Mouse (Mus musculus): ENCODE data around the gene Atp13a4.
A peak's percentile ranks its signal among the peaks of the same experiment; 100 is the strongest.

Gene Atp13a4

DNA sequence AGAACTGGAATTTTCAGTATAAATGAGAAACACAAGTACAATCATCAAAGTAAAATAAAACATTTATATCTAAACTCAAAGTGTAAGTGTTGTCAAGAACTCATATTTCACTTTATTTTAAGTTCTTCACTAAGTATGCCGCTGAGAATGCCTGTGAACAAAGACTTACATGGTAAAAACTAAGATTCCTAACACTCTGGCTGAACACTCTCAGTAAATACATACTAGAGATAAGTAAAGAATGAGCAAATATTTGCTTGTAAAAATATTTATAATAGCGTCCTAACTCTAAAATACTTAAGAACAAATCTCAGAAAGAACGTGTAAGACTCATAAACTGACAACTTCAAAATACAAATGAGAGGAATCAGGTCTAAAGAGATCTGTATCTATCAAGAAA lies 80.9 kb downstream of the Atp13a4 start:
- DNase-seq: no peak

DNA sequence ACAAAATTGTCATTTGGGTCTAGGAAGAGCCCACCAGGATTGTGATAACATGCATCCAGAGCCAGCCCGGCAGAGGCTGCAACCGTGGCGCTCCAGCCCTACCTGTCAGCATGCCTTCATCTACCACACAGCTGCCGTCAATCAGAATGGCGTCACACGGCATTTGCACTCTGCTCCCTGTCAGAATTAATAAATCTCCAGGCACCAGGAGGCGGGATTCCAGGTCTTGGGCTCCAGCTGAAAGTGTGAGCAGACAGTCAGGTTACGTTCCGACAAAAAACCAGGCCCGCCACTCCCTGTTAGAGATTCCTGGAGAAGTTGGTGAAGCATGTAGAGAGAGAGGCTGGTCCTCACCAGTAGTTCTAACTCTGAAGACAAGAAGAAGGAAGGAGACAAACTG lies 85.3 kb downstream of the Atp13a4 start:
- DNase-seq: no peak

DNA sequence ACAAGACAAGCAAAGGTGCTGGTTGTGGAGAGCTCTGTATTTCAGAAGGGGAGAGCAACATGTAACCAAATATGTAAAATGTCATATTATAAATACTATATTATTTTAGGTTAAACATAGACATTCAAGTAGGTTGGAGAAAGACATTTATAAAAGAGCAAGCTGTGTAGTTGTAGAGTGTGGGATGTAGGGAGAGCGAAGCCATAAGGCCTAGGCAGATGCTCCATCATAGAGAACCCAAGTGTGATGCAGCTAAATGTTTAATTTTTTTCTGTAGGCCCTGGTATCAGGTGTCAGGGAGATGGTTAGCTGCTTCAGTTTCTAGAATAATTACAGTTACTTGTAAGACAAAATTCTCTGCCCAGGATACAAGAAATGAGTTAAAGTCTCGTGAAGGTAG lies 87.8 kb downstream of the Atp13a4 start:
- DNase-seq: no peak

DNA sequence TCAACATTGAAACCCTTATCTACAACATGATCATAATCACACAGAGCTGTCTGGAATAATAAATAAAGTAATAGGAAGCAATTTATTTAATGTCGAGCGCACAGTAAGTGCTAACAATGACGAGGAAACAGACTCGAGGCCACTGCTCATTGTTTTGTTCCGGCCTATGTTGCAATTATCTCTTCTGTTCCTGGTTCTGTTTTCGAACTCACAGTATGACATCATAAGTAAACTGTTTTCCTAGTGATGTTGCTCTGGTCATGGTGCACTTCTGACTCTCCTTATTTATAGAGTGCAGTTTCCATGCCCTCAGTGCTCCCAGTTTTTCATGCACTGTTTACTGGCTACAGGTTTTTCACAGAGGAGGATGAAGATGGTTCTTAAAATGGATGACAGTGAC lies 91.4 kb downstream of the Atp13a4 start:
- DNase-seq: no peak

DNA sequence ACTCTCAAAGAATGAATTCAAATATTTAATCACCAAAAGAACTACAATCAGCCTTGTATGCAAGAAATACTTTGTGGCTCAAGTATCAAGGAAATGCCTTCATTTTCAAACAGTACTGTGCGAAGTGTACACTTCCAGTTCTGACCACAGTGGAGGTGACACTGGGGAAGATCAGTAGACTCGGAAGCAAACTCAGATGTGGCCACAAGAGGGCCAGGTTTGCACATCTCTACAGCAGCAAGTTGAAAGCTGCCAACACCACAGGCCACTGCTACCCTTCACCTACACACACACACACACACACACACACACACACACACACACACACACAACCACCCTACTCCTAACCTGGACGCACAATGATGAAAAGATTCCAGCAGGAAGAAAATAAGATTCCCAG lies 93.0 kb downstream of the Atp13a4 start:
- DNase-seq: peak; percentile 59

DNA sequence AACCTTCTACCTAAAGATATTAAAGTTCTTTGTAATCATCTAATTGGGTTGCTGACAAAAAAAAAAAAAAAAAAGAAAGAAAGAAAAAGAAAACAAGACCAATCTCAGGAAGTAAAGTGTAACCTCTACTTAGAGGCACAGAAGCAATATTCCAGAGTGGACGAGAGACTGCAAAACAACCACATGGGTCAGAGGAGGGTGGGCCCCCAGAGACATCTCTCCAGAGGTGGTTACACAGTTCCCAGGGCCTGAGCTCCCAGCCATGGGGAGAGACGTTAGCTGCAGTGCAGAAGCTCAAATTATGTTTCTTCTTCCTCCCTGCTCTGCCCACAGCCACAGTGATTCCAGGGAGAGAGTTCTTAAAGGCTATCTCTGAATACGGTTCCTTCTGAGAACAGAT lies 102.5 kb downstream of the Atp13a4 start:
- DNase-seq: no peak

DNA sequence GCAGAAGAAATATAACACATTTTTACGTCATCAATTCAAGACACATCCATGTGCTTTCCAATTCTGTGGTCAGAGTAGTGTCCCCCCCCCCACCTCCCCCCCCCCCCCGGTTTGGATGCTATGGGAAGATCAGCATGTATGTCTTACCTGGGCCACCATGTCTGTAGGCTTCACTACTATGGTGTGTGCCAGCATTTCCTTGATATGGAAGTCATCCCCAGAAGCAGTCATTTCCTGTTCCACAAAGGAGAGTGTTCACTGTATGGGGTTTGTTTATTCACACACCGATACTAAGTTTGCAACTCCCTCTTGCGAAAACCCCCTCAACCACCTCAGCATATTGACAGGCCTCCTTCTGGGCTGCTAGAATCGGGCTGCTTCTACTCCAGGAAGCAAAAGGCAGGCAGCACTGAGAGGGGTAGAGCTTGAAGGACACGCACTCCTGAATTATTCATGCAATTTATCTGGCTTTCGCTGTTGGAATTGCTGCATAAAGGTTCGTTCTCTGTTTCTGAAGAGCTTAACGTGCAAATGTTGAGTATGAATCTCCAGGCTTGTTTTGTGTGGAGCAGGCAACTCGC lies 103.2 kb downstream of the Atp13a4 start:
- no peak for DNase-seq

DNA sequence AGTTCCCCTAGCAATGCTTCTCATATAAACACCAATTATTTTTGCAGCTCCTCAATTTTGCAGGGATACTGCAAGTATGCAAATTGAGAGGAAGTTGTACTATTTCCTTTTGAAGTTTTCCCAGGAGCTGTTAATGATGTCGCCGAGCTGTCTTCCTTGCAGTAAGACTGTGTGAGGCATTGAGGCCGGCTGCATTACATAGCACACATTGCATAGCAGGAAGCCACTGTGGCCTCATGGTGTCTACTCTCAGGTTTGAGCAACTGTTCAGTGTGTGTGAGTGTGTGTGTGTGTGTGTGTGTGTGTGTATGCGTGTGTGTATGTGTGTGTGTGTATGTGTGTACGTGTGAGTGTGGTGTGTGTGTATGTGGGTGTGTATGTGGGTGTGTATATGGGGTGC lies 106.6 kb downstream of the Atp13a4 start:
- DNase-seq: no peak

DNA sequence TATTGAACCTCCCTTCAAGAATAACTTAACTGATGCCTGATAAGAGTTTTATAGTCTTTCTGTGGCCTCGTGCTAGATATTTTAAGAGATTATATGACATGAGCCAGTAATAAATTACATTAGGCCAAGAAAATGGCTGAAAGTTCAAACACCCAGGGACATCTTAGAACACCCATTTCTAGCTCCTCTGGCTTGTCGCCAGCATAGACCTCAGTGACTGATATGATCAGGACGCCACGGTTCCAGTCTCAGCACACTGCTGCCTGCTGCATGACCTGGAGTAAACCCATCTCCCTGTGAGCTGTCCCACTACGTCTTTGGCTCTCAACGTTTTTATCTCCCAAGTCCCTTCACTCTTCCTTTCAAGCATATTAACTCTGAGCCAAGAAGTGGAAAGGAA lies 108.9 kb downstream of the Atp13a4 start:
- no peak for DNase-seq

DNA sequence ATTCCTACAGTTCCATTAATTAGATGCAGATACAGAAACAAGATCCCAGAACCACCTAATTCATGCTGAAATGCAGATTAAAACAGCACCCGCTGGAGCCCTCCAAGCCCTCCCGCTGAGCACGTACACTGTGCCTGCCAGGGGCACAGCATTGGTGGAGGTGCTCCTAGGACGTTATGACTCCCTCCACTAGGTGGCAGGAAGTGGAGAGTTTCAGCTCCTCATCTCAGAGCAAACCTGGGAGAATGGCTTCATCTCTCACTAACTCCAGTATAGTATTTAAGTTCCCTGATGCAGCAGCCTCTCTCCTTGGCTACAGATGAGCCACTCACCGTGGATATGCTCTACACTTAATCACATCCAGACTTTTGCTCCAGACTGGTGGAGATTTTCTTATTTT lies 110.0 kb downstream of the Atp13a4 start:
- peak; percentile 62 for DNase-seq

DNA sequence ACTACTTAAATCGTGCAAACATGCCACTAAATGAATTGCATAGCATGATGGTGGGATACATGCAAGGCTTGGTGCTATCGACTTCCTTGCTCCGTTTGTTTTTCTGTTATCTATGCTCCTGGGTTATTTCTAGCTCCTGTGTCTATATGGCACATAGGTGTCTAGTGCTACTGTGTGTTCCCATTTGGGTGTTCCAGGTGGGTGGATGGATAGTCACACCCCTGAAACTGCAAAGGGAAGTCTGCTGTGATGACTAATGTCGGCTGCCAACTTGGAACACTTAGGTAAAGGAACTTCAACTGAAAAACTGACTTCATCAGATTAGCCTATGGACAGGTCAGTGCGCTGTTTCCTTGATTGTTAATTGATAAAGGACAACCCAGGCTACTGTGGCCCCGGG lies 129.8 kb downstream of the Atp13a4 start:
- DNase-seq: no peak

DNA sequence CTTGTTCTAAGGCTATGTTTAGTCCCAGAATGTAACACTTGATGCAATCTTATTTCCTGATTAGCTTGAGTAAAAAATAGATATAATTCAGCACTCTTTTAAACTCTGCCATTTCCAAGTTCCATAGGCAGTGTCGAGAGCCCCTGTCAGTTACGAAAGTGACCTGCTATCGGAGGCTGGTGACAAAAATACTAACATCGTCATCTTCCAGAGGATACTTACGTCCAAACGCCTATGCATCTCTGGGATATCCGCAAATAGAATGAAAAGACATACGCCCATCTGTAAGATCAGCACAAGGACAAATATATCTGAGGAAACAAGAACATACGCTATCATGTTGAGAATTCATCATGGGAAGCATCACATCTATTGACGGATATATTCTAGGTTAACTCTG lies 137.3 kb downstream of the Atp13a4 start:
- no peak for DNase-seq

DNA sequence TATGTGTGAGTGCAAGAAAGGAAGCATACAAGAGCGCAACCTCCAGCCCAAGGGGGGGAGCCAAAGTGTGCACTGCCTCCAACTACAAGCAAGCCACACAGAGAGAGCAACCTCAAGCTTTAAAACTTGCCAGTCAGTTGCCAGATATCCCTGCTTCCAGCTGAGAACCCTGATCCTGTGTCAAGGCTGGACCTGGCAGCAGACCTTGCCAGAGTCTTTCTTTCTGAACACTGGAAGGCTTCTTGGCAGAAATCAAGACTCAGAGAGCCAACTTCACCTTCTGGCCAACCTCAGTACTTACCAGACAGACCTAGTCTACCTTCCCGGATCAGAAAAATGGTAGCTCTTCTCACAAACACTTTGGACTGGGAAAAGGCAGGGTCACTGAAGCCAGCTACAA lies 145.6 kb downstream of the Atp13a4 start:
- DNase-seq: no peak

DNA sequence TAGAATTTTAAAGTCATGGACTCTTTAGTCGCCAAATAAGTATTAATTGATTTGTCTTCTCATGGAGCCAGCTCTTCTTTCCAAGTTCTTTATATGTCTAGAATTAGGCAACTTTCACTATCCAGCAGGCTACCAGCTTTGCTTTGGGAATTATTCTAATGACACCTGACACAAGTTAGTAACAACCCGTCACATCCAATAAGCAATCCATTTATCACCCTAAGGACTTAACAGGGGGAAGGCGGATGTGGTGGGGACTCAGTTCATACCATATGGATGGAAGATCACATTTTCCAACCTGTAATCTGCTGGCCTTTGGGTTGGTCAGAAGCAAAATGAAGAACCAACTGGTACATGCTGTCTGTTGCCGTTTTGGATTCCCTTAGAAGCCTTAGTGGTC lies 159.9 kb downstream of the Atp13a4 start:
- DNase-seq: no peak

DNA sequence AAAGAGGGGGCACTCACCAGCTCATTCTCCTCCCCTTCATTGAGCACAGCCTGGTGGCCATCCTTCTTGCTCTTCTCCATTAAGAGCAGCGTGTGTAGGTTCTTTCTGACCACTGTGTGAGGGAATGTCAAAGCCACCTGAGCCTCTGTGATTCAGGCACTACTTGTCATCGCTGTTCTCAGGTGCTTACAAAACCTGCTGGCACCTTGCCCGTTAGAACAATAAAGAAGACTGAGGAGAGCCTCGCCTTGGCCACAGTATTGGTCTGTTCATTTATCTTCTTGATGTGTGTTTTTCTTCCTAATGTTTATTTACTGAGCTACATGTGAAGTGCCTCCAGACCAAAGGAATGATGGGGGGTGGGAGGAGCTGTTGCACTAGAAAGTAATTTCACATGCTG lies 166.2 kb downstream of the Atp13a4 start, which contains the start of gene Atp13a5:
Gene Atp13a5, minus strand, starts transcription at position 275 of the 400 bp plus-strand sequence.
- peak; percentile 12 for DNase-seq

DNA sequence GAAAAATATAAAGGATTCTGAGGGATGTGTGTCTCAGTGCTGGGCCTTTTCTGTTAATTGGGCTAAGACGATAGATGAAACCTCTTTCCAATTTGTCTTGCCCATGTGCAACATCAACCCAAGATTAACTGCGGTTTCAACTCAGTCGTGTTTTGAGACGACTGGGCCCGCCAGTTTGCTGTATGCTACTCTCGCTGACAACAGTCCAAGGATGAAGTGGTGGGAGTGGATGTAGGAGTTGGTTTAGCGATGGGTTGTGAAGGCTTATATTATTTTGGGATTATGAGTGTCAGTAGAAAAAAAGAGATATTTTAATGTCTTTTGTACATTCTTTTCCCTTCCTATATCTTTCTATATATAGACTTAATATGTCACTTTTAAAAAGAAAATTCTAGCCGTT lies 170.0 kb downstream of the Atp13a4 start:
- no peak for DNase-seq

Measured in lung, postnatal 10 days (tissue).